Mouse (Mus musculus): ENCODE results near the gene Rragd.

GRCm38 (mm10) chr4:33032045-33032444 lies 49.2 kb downstream of the Rragd start:
- no peak for TF ChIP-seq MAX (IDR thresholded peaks at IDR 0.05)
- no peak for TF ChIP-seq CTCF (IDR thresholded peaks at IDR 0.05; ENCODE audit: control insufficient read depth, insufficient read depth, insufficient read length)
- no peak for TF ChIP-seq CEBPB (IDR thresholded peaks at IDR 0.05; ENCODE audit: low read depth)

All from C2C12 (cell line).